In genomic region chr3:65529471-65530215, GRCm38 (mm10) we compare ENCODE assay signal across 8 mouse cellular contexts. TPM values are rescaled to one million over a fixed set of nuclear protein-coding genes. Genes with fewer than 3 reads are reported as not detected.
DNase-seq lines count a peak whose midpoint lies in the region; ATAC-seq and TF ChIP-seq lines count a peak whose summit lies in the region.

No protein-coding gene starts in this region.

- peaks cover 0 to 4% of the 10 kb centered on the region in 2 experiments; a peak in 3 of 4 replicates for H3K36me3 ChIP-seq in MEL (ENCODE audit: control insufficient read depth in 1 of 2, insufficient read depth in 2 of 2, low read length in 2 of 2)
- H3K36me3 ChIP-seq in heart, embryonic 11.5 days (ENCODE audit: control insufficient read depth, insufficient read depth, low read length): 0 out of 2 replicates have a peak, but pooled peaks cover 3% of the 10 kb centered on the region
- no peaks in the 10 kb centered on the region for H3K36me3 ChIP-seq in midbrain, embryonic 15.5 days (replicated peaks)

- peak in 1 of 2 experiments; percentile 22; a peak in 1 of 4 replicates for TF ChIP-seq EP300 in MEL (IDR thresholded peaks at IDR 0.05; ENCODE audit: low read depth in 1 of 2, low read length in 2 of 2)

- TF ChIP-seq POLR2A in MEL (IDR thresholded peaks at IDR 0.05; ENCODE audit: control insufficient read depth in 1 of 2, insufficient read depth in 1 of 2, low read depth in 1 of 2, low read length in 2 of 2, poor library complexity in 1 of 2): no peak

- DNase-seq in layer of hippocampus, adult 9-10 months (ENCODE audit: low spot score): peak; percentile 20
- DNase-seq in layer of hippocampus, postnatal 10 days (ENCODE audit: low spot score in 2 of 2): no peak
- DNase-seq in MEL (ENCODE audit: low read depth, low spot score): peak; percentile 87
- peak; percentile 68 for DNase-seq in cerebellum, adult 9-11 months
- peak; percentile 59 for DNase-seq in left cerebral cortex, postnatal 4 days
- no peak for DNase-seq in spleen, postnatal 14 days (ENCODE audit: low spot score in 2 of 2)

- no peaks in the 10 kb centered on the region; a peak in 2 of 4 replicates for H3K4me1 ChIP-seq in MEL (ENCODE audit: control insufficient read depth in 1 of 2, insufficient read depth in 2 of 2, low read length in 2 of 2)
- H3K4me1 ChIP-seq in heart, embryonic 11.5 days (ENCODE audit: control insufficient read depth, insufficient read depth, low read length): 0 out of 2 replicates have a peak, but pooled peaks cover 1% of the 10 kb centered on the region
- H3K4me1 ChIP-seq in midbrain, embryonic 15.5 days: peaks cover 12% of the 10 kb centered on the region

- intact Hi-C loops in left cerebral cortex, postnatal 4 days (cut with DNase I): loop anchor here (5.0 to 10.0 kb wide), 6 partner anchors 65 to 398 kb away; no protein-coding TSS in a partner anchor

- peak overlapping the region; percentile 80 for H3K4me2 ChIP-seq in heart, embryonic 11.5 days
- peak overlapping the region; percentile 95 for H3K4me2 ChIP-seq in midbrain, embryonic 15.5 days

- peak overlapping the region; percentile 76 to 87 for H3K4me3 ChIP-seq in MEL (ENCODE audit: control insufficient read depth in 1 of 2, insufficient read depth in 1 of 2, low read depth in 2 of 2, low read length in 2 of 2)
- H3K4me3 ChIP-seq in heart, embryonic 11.5 days (ENCODE audit: low read depth, low read length): peak overlapping the region; percentile 80
- peak overlapping the region; percentile 74 for H3K4me3 ChIP-seq in midbrain, embryonic 15.5 days

- ATAC-seq in heart, embryonic 11.5 days (replicated peaks; ENCODE audit: insufficient number of reproducible peaks, low FRiP score, low TSS enrichment): no peak
- peak; percentile 2; the same call in 1 of the 2 replicates for ATAC-seq in midbrain, embryonic 15.5 days (replicated peaks)

- 2% methylated on average over 19 of the region's 19 CpGs for WGBS in heart, embryonic 11.5 days (ENCODE audit: insufficient replicate concordance)
- 2% methylated on average over 19 of the region's 19 CpGs for WGBS in midbrain, embryonic 15.5 days

- H3K27me3 ChIP-seq in MEL (ENCODE audit: control insufficient read depth in 1 of 2, insufficient read depth in 2 of 2, low read length in 2 of 2): no peaks in the 10 kb centered on the region; a peak in 1 of 4 replicates
- no peaks in the 10 kb centered on the region for H3K27me3 ChIP-seq in heart, embryonic 11.5 days (ENCODE audit: control insufficient read depth, insufficient read depth, low read length)
- H3K27me3 ChIP-seq in midbrain, embryonic 15.5 days (replicated peaks): no peaks in the 10 kb centered on the region

- H3K27ac ChIP-seq in MEL (ENCODE audit: control insufficient read depth, low read depth, low read length): peak overlapping the region; percentile 44
- peak overlapping the region; percentile 95 for H3K27ac ChIP-seq in heart, embryonic 11.5 days (ENCODE audit: low read depth, low read length)
- peak overlapping the region; percentile 98 for H3K27ac ChIP-seq in midbrain, embryonic 15.5 days

- no peak for TF ChIP-seq RAD21 in MEL (IDR thresholded peaks at IDR 0.05; ENCODE audit: low read depth, low read length)

- H3K9me3 ChIP-seq in MEL (replicated peaks; ENCODE audit: insufficient read depth, low read length): no peaks in the 10 kb centered on the region
- H3K9me3 ChIP-seq in heart, embryonic 11.5 days (replicated peaks; ENCODE audit: control insufficient read depth, low read length): no peaks in the 10 kb centered on the region
- no peaks in the 10 kb centered on the region for H3K9me3 ChIP-seq in midbrain, embryonic 15.5 days

- H3K9ac ChIP-seq in MEL (ENCODE audit: control insufficient read depth, low read depth, low read length, poor library complexity, severe bottlenecking): peak overlapping the region; percentile 60
- H3K9ac ChIP-seq in heart, embryonic 11.5 days (ENCODE audit: low read depth, low read length): peak overlapping the region; percentile 80
- H3K9ac ChIP-seq in midbrain, embryonic 15.5 days: peak overlapping the region; percentile 73

- no peak for TF ChIP-seq CTCF in MEL (IDR thresholded peaks at IDR 0.05 in 2 of 3, conservative IDR thresholded peaks at IDR 0.05 in 1 of 3; ENCODE audit: control insufficient read depth in 1 of 3, insufficient read depth in 1 of 3, low read depth in 2 of 3, low read length in 3 of 3, poor library complexity in 1 of 3, severe bottlenecking in 1 of 3)

- H3K79me2 ChIP-seq in MEL (ENCODE audit: control insufficient read depth, insufficient read depth, low read length, poor library complexity): peaks cover 8% of the 10 kb centered on the region

TF ChIP-seq in MEL, 35 proteins besides CTCF, POLR2A, EP300 and RAD21:
- TF ChIP-seq E2F4 (IDR thresholded peaks at IDR 0.05; ENCODE audit: borderline replicate concordance, low read depth, low read length) (no peak), KAT2A (conservative IDR thresholded peaks at IDR 0.05; ENCODE audit: low read depth, low read length) (no peak), MAZ (IDR thresholded peaks at IDR 0.05; ENCODE audit: low read depth, low read length) (no peak), POLR2AphosphoS2 (IDR thresholded peaks at IDR 0.05; ENCODE audit: low read length) (no peak), MYC (IDR thresholded peaks at IDR 0.05; ENCODE audit: low read depth, low read length) (0 out of 2 replicates have a peak, but pooled peaks have one; percentile 11), MAFK (IDR thresholded peaks at IDR 0.05; ENCODE audit: borderline replicate concordance, low read depth, low read length) (peak; percentile 91), HCFC1 (IDR thresholded peaks at IDR 0.05; ENCODE audit: low read depth, low read length) (no peak), CHD2 (IDR thresholded peaks at IDR 0.05; ENCODE audit: low read length) (no peak), USF1 (IDR thresholded peaks at IDR 0.05; ENCODE audit: low read depth, low read length) (no peak), ETS1 (IDR thresholded peaks at IDR 0.05; ENCODE audit: low read depth, low read length) (peak; percentile 34; the same call in 1 of the 2 replicates), BHLHE40 (IDR thresholded peaks at IDR 0.05; ENCODE audit: borderline replicate concordance, low read depth, low read length) (peak; percentile 48; the same call in 1 of the 2 replicates), ZNF384 (IDR thresholded peaks at IDR 0.05; ENCODE audit: low read depth, low read length) (no peak), SMC3 (IDR thresholded peaks at IDR 0.05; ENCODE audit: low read depth, low read length) (no peak), ZMIZ1 (IDR thresholded peaks at IDR 0.05; ENCODE audit: low read depth, low read length) (no peak), TCF12 (IDR thresholded peaks at IDR 0.05; ENCODE audit: low read depth, low read length) (peak; percentile 5; the same call in 1 of the 2 replicates), MEF2A (IDR thresholded peaks at IDR 0.05; ENCODE audit: extremely low read depth, insufficient replicate concordance, low read depth, low read length, poor library complexity, severe bottlenecking) (no peak), JUND (IDR thresholded peaks at IDR 0.05; ENCODE audit: low read depth, low read length) (no peak), MAX (IDR thresholded peaks at IDR 0.05; ENCODE audit: low read length) (no peak; the same call in 1 of the 2 replicates), MXI1 (IDR thresholded peaks at IDR 0.05; ENCODE audit: low read depth, low read length) (0 out of 2 replicates have a peak, but pooled peaks have one; percentile 15), MYB (IDR thresholded peaks at IDR 0.05; ENCODE audit: low read depth, low read length) (no peak), TAL1 (IDR thresholded peaks at IDR 0.05; ENCODE audit: low read length) (peak; percentile 18; the same call in 1 of the 2 replicates), USF2 (IDR thresholded peaks at IDR 0.05; ENCODE audit: borderline replicate concordance in 1 of 2, insufficient read depth in 1 of 2, low read depth in 1 of 2, low read length in 2 of 2) (no peak), GATA1 (IDR thresholded peaks at IDR 0.05; ENCODE audit: low read depth, low read length) (0 out of 2 replicates have a peak, but pooled peaks have one; percentile 18), POLR2AphosphoS5 (IDR thresholded peaks at IDR 0.05; ENCODE audit: borderline replicate concordance, low read depth, low read length) (no peak), TBP (IDR thresholded peaks at IDR 0.05; ENCODE audit: low read depth, low read length) (0 out of 2 replicates have a peak, but pooled peaks have one; percentile 18), ZKSCAN1 (IDR thresholded peaks at IDR 0.05; ENCODE audit: low read depth, low read length) (no peak), NELFE (IDR thresholded peaks at IDR 0.05; ENCODE audit: low read depth, low read length) (no peak), CHD1 (IDR thresholded peaks at IDR 0.05; ENCODE audit: low read depth, low read length) (0 out of 2 replicates have a peak, but pooled peaks have one; percentile 64), UBTF (IDR thresholded peaks at IDR 0.05; ENCODE audit: borderline replicate concordance, insufficient read depth, low read depth, low read length) (no peak), NRF1 (IDR thresholded peaks at IDR 0.05; ENCODE audit: insufficient read depth, low read depth, low read length, poor library complexity, severe bottlenecking) (no peak), GABPA (IDR thresholded peaks at IDR 0.05; ENCODE audit: low read depth, low read length) (no peak), RCOR1 (IDR thresholded peaks at IDR 0.05; ENCODE audit: low read depth, low read length) (peak; percentile 63; the same call in 1 of the 2 replicates), ELF1 (IDR thresholded peaks at IDR 0.05; ENCODE audit: low read depth, low read length) (no peak), SIN3A (IDR thresholded peaks at IDR 0.05; ENCODE audit: low read length) (no peak), ZC3H11A (IDR thresholded peaks at IDR 0.05; ENCODE audit: low read depth, low read length) (0 out of 2 replicates have a peak, but pooled peaks have one; percentile 3)

RNA-seq across cellular contexts. Expression of gene Tiparp, which starts 1.4 kb away (rescaled TPM):
- 10 to 100 TPM; 14.4 to 21.9 TPM for total RNA-seq in layer of hippocampus, postnatal 10 days (2021)
- total RNA-seq in MEL (2012; rRNA removed): 2.0 and 3.0 TPM in 2 replicates
- polyA plus RNA-seq in MEL (2012; ENCODE audit: insufficient read depth in 1 of 2, insufficient read length in 2 of 2, low read depth in 1 of 2, low replicate concordance in 2 of 2, missing spikeins in 1 of 2): 1 to 10 TPM in 1 of 2 experiments, not detected in 1; 3.3 TPM
- 33.5 and 33.9 TPM in 2 replicates for polyA plus RNA-seq in heart, embryonic 11.5 days (2014; fragmentation: Nextera tagmentation; extraction: Ambion mirVana)
- 10 to 100 TPM; 13.7 to 17.3 TPM for total RNA-seq in left cerebral cortex, postnatal 4 days (2021)
- polyA plus RNA-seq in midbrain, embryonic 15.5 days (2015; fragmentation: Nextera tagmentation; extraction: Ambion mirVana): 25.8 and 27.3 TPM in 2 replicates

Comparison
In these comparisons a context has a peak if more than half of its experiments do, and no peak if none do; other contexts are left out.
1. DNase-seq: peak in layer of hippocampus, adult 9-10 months (single experiment), MEL (single experiment), cerebellum, adult 9-11 months (single experiment) and left cerebral cortex, postnatal 4 days (single experiment); none in layer of hippocampus, postnatal 10 days (0 of 2) and spleen, postnatal 14 days (0 of 2).
2. H3K27ac ChIP-seq: peak in every context shown above with its lines; median percentile 98 in midbrain, embryonic 15.5 days; 95 in heart, embryonic 11.5 days; 44 in MEL.
3. Peak in every context shown above with its lines, with median percentiles within 50 percentile points of each other: H3K4me3 ChIP-seq and H3K9ac ChIP-seq.